Mouse (Mus musculus): ENCODE results near the gene Gtf3c1.

GRCm38 (mm10) chr7:125643880-125644279 is 63.7 kb downstream of the Gtf3c1 start:
- TF ChIP-seq CTCF (conservative IDR thresholded peaks at IDR 0.05; ENCODE audit: low read length): no peak
- TF ChIP-seq NANOG (IDR thresholded peaks at IDR 0.05; ENCODE audit: borderline replicate concordance, low read length): no peak
- TF ChIP-seq POU5F1 (IDR thresholded peaks at IDR 0.05; ENCODE audit: borderline replicate concordance, low read length): no peak
